Mouse (Mus musculus) urinary bladder, adult 2 months (tissue): Measurements from ENCODE around the gene 2410137M14Rik. TPM values are rescaled to one million over a fixed set of nuclear protein-coding genes. Genes with fewer than 3 reads are reported as not detected.
"Not testable (repeated sequence)": the region's sequence is repeated elsewhere in the genome, so short reads cannot be mapped to it uniquely, and the experiment has no call there.

Source experiments
- DNase-seq: peaks from one replicate; pipeline ENCODE4 v3.0.0; 2022; ENCODE audit warnings: low spot score
- polyA plus RNA-seq: library from polyadenylated mRNA; depleted of rRNA; stranded (reverse); fragments of >200 nt; gene quantifications from 2 replicates; pipeline ENCODE4 v1.2.3, GENCODE M21; 2012

The 2410137M14Rik gene
- polyA plus RNA-seq, 1 experiment = 0.30 TPM

GRCm38 (mm10) chr17:36994528-36994927, 13.5 kb upstream of the 2410137M14Rik start:
- no peak for DNase-seq

DNA sequence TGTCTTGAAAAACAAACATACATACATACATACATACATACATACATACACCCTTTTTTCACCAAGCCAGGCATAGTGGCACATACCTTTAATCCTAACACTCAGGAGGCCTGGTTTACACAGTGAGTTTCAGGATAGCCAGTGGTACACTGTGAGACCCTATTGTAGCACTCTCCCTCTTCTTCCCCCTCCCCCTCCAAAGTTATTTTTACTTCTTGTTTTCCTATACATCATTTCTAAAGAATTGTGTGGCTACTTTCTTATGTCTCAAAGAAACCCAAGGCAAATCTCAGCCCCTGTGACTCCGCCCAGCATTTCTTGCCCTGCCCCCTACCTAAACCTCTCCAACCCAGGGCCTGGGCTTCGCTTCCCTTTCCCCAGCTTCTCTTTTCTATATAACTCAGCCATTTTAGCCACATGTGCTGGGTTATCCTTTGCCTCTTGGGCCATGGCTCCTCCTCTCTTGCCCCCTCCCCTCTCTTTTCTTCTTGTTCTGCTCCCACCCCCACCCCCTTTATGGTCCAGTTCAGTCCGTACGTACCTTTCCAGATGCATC, 12.8 kb upstream of the 2410137M14Rik start:
- DNase-seq = no peak

GRCm38 (mm10) chr17:36992336-36993104, 11.5 kb upstream of the 2410137M14Rik start:
- no peak for DNase-seq

- DNase-seq = not testable (repeated sequence)
These were observed 9.6 kb upstream of the 2410137M14Rik start for GRCm38 (mm10) chr17:36990630-36991029.

GRCm38 (mm10) chr17:36989437-36989836, 8.4 kb upstream of the 2410137M14Rik start, which contains the start of gene H2-M5:
TSS of gene H2-M5 (minus strand) at chr17:36989537.
- no peak for DNase-seq

- no peak for DNase-seq
These were observed 7.4 kb upstream of the 2410137M14Rik start for GRCm38 (mm10) chr17:36988475-36988874.

GRCm38 (mm10) chr17:36982253-36983155, 1.5 kb upstream of the 2410137M14Rik start:
- no peak for DNase-seq

DNA sequence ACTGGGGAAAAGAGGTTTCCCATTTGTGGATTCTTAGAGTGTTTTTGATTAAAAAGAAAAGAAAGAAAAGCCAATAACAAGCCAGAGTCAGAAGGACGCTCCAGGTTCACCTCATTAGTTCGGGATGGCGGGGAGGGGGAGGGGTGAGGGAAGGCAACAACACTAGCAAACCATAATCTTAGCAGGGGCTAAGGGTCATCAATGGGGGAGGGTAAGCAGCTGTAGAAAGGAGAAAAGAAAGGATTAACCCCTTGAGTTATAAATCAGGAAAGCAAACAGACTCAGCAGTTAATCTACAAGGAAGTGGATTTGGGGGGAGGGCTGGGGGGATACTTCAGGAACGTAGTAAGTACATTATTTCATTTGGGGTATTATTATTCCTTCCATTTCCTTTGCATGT, 808 bp upstream of the 2410137M14Rik start:
- DNase-seq = no peak

DNA sequence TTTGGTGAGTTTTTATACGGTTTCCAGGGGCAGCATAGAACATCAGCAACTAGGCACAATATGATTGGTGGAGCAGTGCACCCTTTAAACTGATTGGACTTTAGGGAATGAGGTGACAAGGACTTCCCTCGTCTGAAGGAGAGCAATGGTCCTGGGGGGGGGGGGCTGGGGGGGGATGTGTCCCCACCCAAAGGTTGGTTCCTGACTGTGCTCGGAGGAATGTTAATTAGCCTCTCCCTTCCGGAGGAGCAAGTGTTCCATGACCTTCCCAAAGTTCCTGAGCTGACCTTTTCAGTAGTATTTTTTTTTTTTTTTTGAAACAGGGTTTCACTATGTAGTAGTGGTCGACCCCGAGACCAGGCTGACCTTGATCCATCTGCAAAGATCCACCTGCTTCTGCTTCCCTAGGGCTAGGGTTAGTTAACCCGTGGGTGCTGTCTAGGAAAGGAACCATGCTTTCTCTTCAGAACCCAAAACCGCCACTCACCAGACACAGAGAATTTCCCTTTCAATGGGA, 7.7 kb downstream of the 2410137M14Rik start:
- DNase-seq = no peak

DNA sequence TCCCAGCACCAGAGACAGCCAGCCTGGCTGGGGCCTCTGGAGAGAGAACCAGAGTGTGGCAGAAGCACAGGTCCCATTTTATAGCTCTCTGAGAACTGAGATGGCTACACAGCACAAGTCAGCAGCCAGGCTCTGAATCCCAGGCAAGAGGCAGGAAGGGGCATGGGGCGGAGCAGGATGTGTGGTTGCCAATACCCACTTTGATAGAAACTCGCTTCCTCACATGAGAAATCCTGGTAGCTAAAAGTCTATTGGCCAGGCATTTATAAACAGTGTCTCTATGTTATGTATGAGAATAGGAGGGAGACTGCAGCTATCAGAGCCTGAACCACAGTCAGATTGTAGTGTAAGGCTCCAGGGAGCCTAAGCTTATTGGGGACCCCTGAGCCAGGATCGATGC, 8.2 kb downstream of the 2410137M14Rik start:
- no peak for DNase-seq

DNA sequence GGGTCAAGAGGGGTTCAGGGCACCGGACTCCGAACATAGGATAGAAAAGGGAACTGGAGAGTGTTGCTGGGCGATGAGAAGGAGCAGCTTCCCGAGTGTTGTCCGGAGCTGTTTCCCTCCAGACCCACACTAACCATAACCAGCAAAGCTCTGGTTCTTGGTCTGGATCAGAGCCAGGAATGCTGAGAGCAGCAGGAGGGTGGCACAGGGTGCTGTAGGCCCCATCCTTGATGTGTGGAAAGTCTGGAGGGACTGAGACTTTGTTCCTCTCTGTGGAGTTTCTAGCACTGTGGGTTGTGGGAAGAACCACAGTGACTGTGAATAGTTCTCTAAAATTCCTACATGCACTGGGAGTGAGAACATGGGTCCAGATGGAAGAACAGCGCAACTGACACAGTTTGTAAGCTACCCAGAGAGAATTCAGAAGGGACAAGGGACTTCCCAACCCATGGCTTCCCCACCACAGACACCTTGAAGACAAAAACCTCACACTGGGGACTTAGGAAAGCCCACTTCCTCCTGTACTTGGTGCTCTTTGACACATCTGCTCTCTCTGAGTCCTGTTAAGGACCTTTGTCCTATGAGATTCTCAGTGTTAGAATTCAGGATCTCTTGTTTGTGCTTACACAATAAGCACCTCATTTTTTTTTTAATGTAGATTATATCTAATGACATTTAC, 9.7 kb downstream of the 2410137M14Rik start:
- DNase-seq = no peak

DNA sequence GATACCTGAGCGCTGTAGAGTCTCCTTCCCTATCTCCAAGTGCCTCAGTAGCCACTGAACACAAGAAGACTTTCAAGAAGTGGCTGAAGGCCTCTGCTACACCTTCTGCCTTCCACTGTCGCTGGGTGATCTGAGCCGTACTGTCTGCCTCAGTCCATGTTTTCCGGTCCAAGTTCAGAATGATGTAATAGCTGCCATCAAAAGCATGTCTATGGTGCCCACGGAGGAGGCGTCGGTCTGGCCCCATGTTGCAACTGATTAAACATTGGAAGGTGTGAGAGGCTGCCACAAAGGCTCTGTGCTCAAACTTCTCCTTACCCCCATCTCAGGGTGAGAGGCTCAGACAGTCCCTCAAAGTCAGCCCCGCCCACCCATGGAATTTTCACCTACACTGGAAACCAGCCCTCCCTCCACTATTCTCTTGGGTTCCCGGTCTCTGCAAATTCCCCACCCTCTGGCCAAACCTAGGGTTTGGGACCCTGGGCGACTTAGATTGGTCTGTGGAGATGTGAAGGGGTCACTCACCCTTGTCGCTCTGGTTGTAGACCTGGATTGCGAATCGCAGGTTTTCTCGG, 10.6 kb downstream of the 2410137M14Rik start:
- no peak for DNase-seq

DNA sequence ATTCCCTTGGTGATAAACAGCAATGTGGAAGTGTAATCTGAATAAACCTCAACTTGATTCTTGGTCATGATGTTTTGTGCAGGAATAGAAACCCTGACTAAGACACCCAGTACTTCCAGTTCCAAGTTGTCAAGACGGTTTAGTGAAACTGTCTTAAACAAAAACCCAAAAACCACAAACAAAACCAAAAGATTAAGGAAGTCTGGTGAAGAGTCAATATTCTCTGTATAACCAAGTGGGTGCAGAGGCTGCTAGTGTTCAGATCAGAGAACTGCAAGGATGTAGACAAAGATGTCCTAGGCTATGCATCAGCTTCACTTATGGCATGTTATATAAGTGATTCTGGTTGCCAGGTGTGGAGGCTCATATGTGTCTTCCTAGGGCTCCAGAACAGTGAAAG, 14.2 kb downstream of the 2410137M14Rik start:
- no peak for DNase-seq

GRCm38 (mm10) chr17:36961125-36961524, 19.9 kb downstream of the 2410137M14Rik start:
- no peak for DNase-seq

- no peak for DNase-seq
These were observed 22.2 kb downstream of the 2410137M14Rik start for GRCm38 (mm10) chr17:36958884-36959283.

- peak; percentile 76 for DNase-seq
These were observed 22.9 kb downstream of the 2410137M14Rik start, which contains the start of the genes Znrd1 and Znrd1as for GRCm38 (mm10) chr17:36957999-36958743. TSS of gene Znrd1 (minus strand) at chr17:36958559. TSS of gene Znrd1as (plus strand) at chr17:36958592.

DNA sequence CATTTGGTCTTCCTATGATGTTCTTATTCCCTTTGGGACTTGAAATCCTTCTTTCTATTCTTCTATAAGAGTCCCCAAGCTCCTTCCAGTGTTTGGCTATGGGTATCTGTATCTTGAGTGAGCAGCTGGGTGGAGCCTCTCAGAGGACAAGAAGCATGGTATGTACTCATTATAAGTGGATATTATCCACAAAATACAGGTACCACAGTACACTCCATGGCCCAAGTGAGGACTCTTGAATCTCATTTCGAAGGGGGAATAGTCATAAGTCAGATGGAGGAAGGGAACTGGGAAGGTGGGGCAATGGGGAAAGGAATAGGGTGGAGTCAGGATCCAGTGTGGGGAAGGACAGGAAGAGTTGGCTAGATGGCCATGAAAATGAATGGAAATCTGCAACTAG, 28.0 kb downstream of the 2410137M14Rik start:
- DNase-seq = no peak

- DNase-seq = no peak
These were observed 28.4 kb downstream of the 2410137M14Rik start for GRCm38 (mm10) chr17:36952631-36953030.

DNA sequence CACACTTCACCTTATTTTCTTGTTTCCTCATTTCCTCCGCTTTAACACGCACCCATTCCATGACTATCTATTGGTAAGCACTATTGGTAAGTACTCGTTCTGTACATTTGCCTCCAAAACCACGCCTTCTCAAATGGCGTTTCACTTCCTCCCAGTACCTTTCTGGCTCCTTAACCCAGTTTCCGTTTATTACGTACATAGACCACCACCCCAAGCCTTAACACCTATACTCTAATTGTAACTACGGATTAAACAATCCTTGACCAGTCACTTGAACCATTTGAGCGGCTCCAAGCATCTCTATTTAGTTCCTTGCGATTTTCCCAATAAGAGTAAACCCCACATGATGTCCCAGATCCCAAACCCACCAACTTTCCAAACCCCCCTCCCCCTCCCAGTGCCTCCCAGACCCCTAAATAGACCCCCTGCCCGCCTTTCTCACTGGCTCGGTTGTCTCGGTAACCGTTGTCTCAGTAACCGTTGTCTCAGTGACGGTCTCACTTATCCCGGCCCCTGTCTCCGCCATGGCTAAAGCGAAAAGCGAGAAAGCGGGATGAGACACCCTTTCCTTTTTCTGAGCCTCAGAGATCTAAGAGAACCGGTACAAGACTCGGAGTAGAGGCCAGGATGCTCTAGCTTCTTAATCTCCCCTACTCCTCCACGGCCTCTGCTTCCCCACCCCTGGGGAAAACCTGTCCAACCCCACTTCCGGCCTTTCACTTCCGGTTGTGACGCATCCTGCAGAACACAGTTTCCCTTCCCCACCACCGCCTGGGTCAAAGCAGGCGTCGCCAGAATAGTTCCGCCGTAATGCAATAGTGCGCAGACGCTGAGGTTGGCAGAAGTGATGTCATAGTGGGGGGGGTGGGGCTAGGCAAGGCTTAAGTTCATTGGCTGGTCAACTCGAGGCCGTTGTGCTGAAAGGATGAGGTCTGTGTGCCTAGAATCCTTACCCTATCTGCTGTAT, 29.8 kb downstream of the 2410137M14Rik start, which contains the start of gene Ppp1r11:
Gene Ppp1r11, minus strand, starts transcription at position 761 of the 967 bp plus-strand sequence.
- DNase-seq = peak; percentile 82
